11 mouse cellular contexts compared by ENCODE assay signal in genomic region chr4:148860636-148861035, GRCm38 (mm10). TPM values are rescaled to one million over a fixed set of nuclear protein-coding genes. Genes with fewer than 3 reads are reported as not detected.
DNase-seq lines count a peak whose midpoint lies in the region; ATAC-seq and TF ChIP-seq lines count a peak whose summit lies in the region.
"Had no signal": no experiment of that assay in that cellular context is flagged by ENCODE, and none has a peak within 500 bp of the region (broad histone marks: within the 10 kb centered on the region; RNA-seq: fewer than 3 reads in every experiment).

No protein-coding gene starts in this region.

- no peak for TF ChIP-seq CTCF in heart, adult 2 months (IDR thresholded peaks at IDR 0.05)
- no peak for TF ChIP-seq CTCF in E14TG2a.4 (conservative IDR thresholded peaks at IDR 0.05; ENCODE audit: low read length)

- 64% methylated on average over 7 of the region's 7 CpGs for WGBS in heart, embryonic 12.5 days
- WGBS in heart, adult 2 months = 84% methylated on average over 7 of the region's 7 CpGs
- WGBS in forebrain, embryonic 15.5 days = 7% methylated on average over 7 of the region's 7 CpGs
- 28% methylated on average over 7 of the region's 7 CpGs for WGBS in limb, embryonic 12.5 days

- H3K9me3 ChIP-seq in heart, embryonic 12.5 days (replicated peaks) = no peaks in the 10 kb centered on the region
- no peaks in the 10 kb centered on the region for H3K9me3 ChIP-seq in E14TG2a.4 (ENCODE audit: low read length)
- no peaks in the 10 kb centered on the region for H3K9me3 ChIP-seq in forebrain, embryonic 15.5 days
- H3K9me3 ChIP-seq in limb, embryonic 12.5 days = no peaks in the 10 kb centered on the region

- no peaks in the 10 kb centered on the region for H3K36me3 ChIP-seq in heart, embryonic 12.5 days
- no peaks in the 10 kb centered on the region for H3K36me3 ChIP-seq in heart, adult 2 months (ENCODE audit: control insufficient read depth, insufficient read depth, low read length)
- H3K36me3 ChIP-seq in E14TG2a.4 (ENCODE audit: insufficient read depth, low read length) = no peaks in the 10 kb centered on the region
- H3K36me3 ChIP-seq in forebrain, embryonic 15.5 days = no peaks in the 10 kb centered on the region
- no peaks in the 10 kb centered on the region for H3K36me3 ChIP-seq in limb, embryonic 12.5 days

- intact Hi-C loops in heart, adult 2 months (cut with DNase I) = no loop called here
- intact Hi-C loops in left cerebral cortex, postnatal 36 days (cut with DNase I) = no loop called here

- peak overlapping the region; percentile 66; the same call in 1 of the 2 replicates for H3K9ac ChIP-seq in heart, embryonic 12.5 days
- no peak overlapping the region for H3K9ac ChIP-seq in heart, adult 2 months (ENCODE audit: low read depth, low read length)
- peak overlapping the region; percentile 29 for H3K9ac ChIP-seq in forebrain, embryonic 15.5 days (replicated peaks)
- no peak overlapping the region; the same call in 1 of the 2 replicates for H3K9ac ChIP-seq in limb, embryonic 12.5 days (replicated peaks)

- H3K4me2 ChIP-seq in heart, embryonic 12.5 days = peak overlapping the region; percentile 65
- H3K4me2 ChIP-seq in forebrain, embryonic 15.5 days (replicated peaks) = peak overlapping the region; percentile 57
- peak overlapping the region; percentile 70 for H3K4me2 ChIP-seq in limb, embryonic 12.5 days

- TF ChIP-seq POLR2A in heart, adult 2 months (IDR thresholded peaks at IDR 0.05; ENCODE audit: insufficient read depth, low read depth, low read length) = no peak

- peaks cover 22% of the 10 kb centered on the region for H3K27me3 ChIP-seq in heart, embryonic 12.5 days (replicated peaks)
- H3K27me3 ChIP-seq in heart, adult 2 months (ENCODE audit: control insufficient read depth, insufficient read depth, low read length) = no peaks in the 10 kb centered on the region
- H3K27me3 ChIP-seq in E14TG2a.4 (ENCODE audit: insufficient read depth, low read length) = peaks cover 31% of the 10 kb centered on the region
- peaks cover 29% of the 10 kb centered on the region; the same call in 1 of the 2 replicates for H3K27me3 ChIP-seq in forebrain, embryonic 15.5 days
- H3K27me3 ChIP-seq in limb, embryonic 12.5 days = peaks cover 70% of the 10 kb centered on the region

- DNase-seq in heart, adult 2 months = no peak
- DNase-seq in c-Kit-positive CD71-positive TER-119-positive erythroid progenitor cells, embryonic 14.5 days (ENCODE audit: low spot score) = no peak
- no peak for DNase-seq in left cerebral cortex, postnatal 36 days (ENCODE audit: low spot score in 2 of 2)
- DNase-seq in lung, adult 18-20 months = no peak
- DNase-seq: heart, adult 18-20 months; right cerebral cortex, postnatal 14 days; thymus, adult 18-20 months had no signal

- H3K27ac ChIP-seq in heart, embryonic 12.5 days (ENCODE audit: poor library complexity, severe bottlenecking) = no peak overlapping the region
- no peak overlapping the region for H3K27ac ChIP-seq in heart, adult 2 months
- peak overlapping the region; percentile 78 for H3K27ac ChIP-seq in forebrain, embryonic 15.5 days (replicated peaks)
- 0 out of 2 replicates have a peak overlapping the region, but pooled peaks have one; percentile 59 for H3K27ac ChIP-seq in limb, embryonic 12.5 days

- no peak overlapping the region for H3K4me3 ChIP-seq in heart, embryonic 12.5 days
- H3K4me3 ChIP-seq in heart, adult 2 months = no peak overlapping the region
- H3K4me3 ChIP-seq in E14TG2a.4 (replicated peaks; ENCODE audit: low read length) = peak overlapping the region; percentile 72
- H3K4me3 ChIP-seq in forebrain, embryonic 15.5 days = peak overlapping the region; percentile 24
- H3K4me3 ChIP-seq in limb, embryonic 12.5 days (replicated peaks) = peak overlapping the region; percentile 37

- ATAC-seq in heart, embryonic 12.5 days (ENCODE audit: insufficient number of reproducible peaks, low FRiP score) = no peak
- no peak for ATAC-seq in forebrain, embryonic 15.5 days (replicated peaks)
- no peak for ATAC-seq in limb, embryonic 12.5 days (ENCODE audit: insufficient number of reproducible peaks, insufficient read depth, low FRiP score, low TSS enrichment, low read depth)

- no peak for TF ChIP-seq EP300 in heart, adult 2 months (IDR thresholded peaks at IDR 0.05; ENCODE audit: insufficient read depth, low read depth, low read length)

- H3K4me1 ChIP-seq in heart, embryonic 12.5 days (replicated peaks) = peaks cover 63% of the 10 kb centered on the region
- peaks cover 12% of the 10 kb centered on the region for H3K4me1 ChIP-seq in heart, adult 2 months (ENCODE audit: control insufficient read depth, insufficient read depth, low read length)
- H3K4me1 ChIP-seq in E14TG2a.4 (replicated peaks; ENCODE audit: low read depth, low read length) = peaks cover 57% of the 10 kb centered on the region
- peaks cover 56% of the 10 kb centered on the region for H3K4me1 ChIP-seq in forebrain, embryonic 15.5 days
- peaks cover 30% of the 10 kb centered on the region for H3K4me1 ChIP-seq in limb, embryonic 12.5 days (replicated peaks)

- H3K79me2 ChIP-seq in heart, adult 2 months (replicated peaks; ENCODE audit: control insufficient read depth, insufficient read depth, low read length) = no peaks in the 10 kb centered on the region

RNA-seq across cellular contexts. Expression of gene Casz1, which starts 56.4 kb away (rescaled TPM):
- polyA plus RNA-seq in heart, embryonic 12.5 days (2016; fragmentation: Nextera tagmentation; extraction: Ambion mirVana) = 23.6 and 26.1 TPM in 2 replicates
- total RNA-seq in heart, adult 2 months (2021) = 10 to 100 TPM; 42.5 to 47.0 TPM
- 21.2 and 22.4 TPM in 2 replicates for polyA plus RNA-seq in heart, adult 2 months (2012; rRNA removed)
- 0.68 and 1.1 TPM in 2 replicates for polyA plus RNA-seq in forebrain, embryonic 15.5 days (2015; fragmentation: Nextera tagmentation; extraction: Ambion mirVana)
- polyA plus RNA-seq in limb, embryonic 12.5 days (2016; fragmentation: Nextera tagmentation; extraction: Ambion mirVana) = 3.9 and 4.7 TPM in 2 replicates
- total RNA-seq in left cerebral cortex, postnatal 36 days (2021) = 1 to 10 TPM; 1.1 to 1.8 TPM

Comparison
In these comparisons a context has a peak if more than half of its experiments do, and no peak if none do; other contexts are left out.
1. H3K9ac ChIP-seq: peak in heart, embryonic 12.5 days (single experiment) and forebrain, embryonic 15.5 days (single experiment); none in heart, adult 2 months (single experiment) and limb, embryonic 12.5 days (single experiment).
2. H3K27ac ChIP-seq: peak in forebrain, embryonic 15.5 days (single experiment) and limb, embryonic 12.5 days (single experiment); none in heart, embryonic 12.5 days (single experiment) and heart, adult 2 months (single experiment).
3. H3K4me3 ChIP-seq: peak in E14TG2a.4 (single experiment), forebrain, embryonic 15.5 days (single experiment) and limb, embryonic 12.5 days (single experiment); none in heart, embryonic 12.5 days (single experiment) and heart, adult 2 months (single experiment).
4. Peak in every context shown above with its lines, with median percentiles within 50 percentile points of each other: H3K4me2 ChIP-seq.